Mouse (Mus musculus) heart, postnatal 14 days (tissue): Measurements from ENCODE around the gene Mup18. TPM values are rescaled to one million over a fixed set of nuclear protein-coding genes. Genes with fewer than 3 reads are reported as not detected.
"Not testable (repeated sequence)": the region's sequence is repeated elsewhere in the genome, so short reads cannot be mapped to it uniquely, and the experiment has no call there.

Experiments used
- DNase-seq, 2 experiments: peaks; one replicate each; pipeline ENCODE4 v3.0.0; 2021 to 2022
- intact Hi-C: fragments of 180-260 bp; cut with DNase I; formaldehyde crosslinking; loops from one replicate; pipeline ENCODE4 v1.15.1; 2025
- long read RNA-seq, 2 experiments: library from polyadenylated mRNA; stranded (forward); transcript quantifications; one replicate each; pipeline ENCODE4 v2.0.0; 2021
- total RNA-seq, 2 experiments: library from RNA; stranded (reverse); gene quantifications; 2 replicates each; pipeline ENCODE4 v1.2.3; 2021

Mup18 gene
- not detected for total RNA-seq
- long read RNA-seq, experiment 1 = 0 reads
- long read RNA-seq, experiment 2 = 0 reads

- intact Hi-C loops, DNase-seq: not testable (repeated sequence)
These were observed at the start of gene Mup18 for GRCm38 (mm10) chr4:61674036-61674435. Gene Mup18 (minus strand): TSS chr4:61674136.

GRCm38 (mm10) chr4:61714296-61714695 is 40.4 kb upstream of the Mup18 start:
- DNase-seq, intact Hi-C loops: not testable (repeated sequence)

Other genes with a start within 250 kb of the Mup18 start
- gene Mup15, start 234.4 kb downstream of the Mup18 start, total RNA-seq = not detected
- gene Mup16, start 154.6 kb downstream of the Mup18 start, total RNA-seq = not detected
- gene Mup17, start 78.3 kb downstream of the Mup18 start, total RNA-seq = not detected
- gene Mup19, start 108.1 kb upstream of the Mup18 start, total RNA-seq = not detected
- gene Mup5, start 161.1 kb upstream of the Mup18 start, total RNA-seq = not detected